Mouse (Mus musculus): ENCODE measurements at regions not wholly inside any gene's neighbourhood (a gene's known extent, or its start where the extent isn't known, plus 50 kb on each side); places are given as distances from the start of the nearest gene placed in this dataset.

DNA sequence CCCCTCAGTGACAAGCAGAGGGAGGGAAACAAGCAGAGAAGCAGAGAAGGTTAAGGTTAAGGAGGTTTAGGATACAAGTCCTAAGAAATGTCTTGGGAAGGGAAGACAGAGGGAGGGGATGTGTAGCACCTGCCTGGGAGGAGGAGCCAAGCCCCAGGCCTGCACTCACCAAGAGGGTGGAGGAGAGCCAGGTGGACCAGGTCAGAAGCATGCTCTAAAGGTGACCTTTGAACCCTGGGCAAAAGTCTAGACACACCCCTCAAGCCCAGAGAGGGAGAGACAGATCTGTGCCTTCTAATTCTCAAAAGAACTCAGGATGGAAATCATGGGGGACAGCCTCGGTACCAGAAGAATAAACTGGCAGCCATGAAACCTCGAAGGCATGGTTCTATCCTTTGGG lies 54.4 kb upstream of the Calm2 start:
- CTCF ChIA-PET = no interaction called here

DNA sequence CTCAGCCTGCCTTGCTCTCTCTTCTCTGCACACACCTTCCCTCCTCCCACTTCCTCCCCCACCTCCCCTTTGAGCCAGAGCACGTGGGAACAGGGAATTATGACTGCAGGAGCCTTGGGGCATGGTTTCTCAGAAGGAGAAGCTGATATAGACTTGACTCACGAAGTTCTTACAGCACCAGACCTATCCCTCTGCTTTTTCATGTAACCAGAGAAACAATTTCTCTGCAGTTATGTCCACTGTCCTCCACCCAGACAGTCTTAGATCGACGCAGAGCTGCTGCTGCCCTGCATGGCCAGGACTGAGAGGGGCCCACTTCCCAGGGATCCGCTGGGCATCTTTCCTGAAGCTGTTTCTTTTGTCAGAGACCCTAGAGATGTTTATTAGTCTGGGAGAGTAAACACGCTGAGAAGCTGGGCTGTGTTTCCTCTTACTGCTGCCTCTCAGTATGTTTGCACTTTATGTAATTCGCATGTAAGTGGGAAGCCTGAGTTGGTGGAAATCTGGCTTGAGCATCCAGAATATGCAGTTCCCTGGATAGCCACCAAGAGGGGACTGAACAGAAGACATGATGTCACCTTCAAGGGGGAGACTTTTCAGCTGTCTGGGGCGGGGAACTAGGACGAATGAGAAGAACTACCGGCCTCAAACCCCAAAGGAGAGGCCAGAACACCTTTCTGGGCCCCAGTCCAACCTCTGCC lies 55.1 kb upstream of the Calm2 start:
- CTCF ChIA-PET = interaction anchor here (0.6 kb wide), 1 partner anchor 42 kb away, joined by 4 read pairs; no protein-coding TSS in a partner anchor

DNA sequence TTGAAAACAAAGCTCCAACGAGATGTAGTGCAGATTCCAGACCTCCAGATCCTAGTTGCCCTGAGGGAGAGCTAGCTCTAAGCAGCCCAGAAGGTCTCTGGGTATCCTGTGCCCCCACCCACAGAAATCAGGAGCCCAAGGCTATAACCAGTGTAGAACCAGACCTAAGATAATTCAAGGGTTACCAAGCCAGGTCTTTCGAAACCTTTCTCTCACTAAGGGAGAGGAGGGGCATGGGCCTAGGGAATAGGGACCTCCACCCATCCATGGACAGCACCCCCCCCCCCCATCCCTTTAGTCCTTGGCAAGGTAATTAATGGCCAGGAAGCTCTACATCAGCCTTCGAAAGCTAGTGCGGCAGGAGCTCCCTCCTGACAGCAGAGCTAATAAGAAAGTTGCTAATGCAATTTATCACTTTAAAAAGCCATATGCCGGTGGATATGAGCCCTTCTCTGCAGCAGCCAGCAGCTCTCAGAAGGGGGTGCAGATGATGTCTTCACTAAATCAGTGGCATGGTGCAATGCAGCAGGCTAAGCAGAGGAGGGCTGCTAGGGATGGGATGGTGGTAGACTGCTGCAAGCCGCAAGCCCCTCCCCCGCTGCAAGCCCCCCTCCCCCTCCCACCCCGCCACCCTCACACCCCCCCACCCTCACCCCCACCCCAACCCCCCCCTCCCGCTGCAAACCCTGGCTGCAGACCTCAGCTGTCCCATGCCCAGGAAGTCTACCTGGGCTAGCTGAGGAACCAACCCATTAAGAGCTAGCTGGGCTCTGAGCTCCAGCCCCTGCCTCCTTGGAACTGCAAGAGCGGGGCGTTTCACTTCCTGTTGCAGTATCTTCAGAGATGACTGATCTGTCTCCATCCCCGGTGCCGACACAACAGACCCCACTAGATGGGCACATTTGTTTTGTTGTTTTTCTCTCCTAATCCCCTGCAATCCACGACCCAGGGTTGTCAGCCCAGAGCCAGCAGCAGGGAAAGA lies 55.9 kb upstream of the Calm2 start:
- CTCF ChIA-PET = interaction anchor here (0.6 kb wide), 1 partner anchor 42 kb away, joined by 4 read pairs; no protein-coding TSS in a partner anchor

DNA sequence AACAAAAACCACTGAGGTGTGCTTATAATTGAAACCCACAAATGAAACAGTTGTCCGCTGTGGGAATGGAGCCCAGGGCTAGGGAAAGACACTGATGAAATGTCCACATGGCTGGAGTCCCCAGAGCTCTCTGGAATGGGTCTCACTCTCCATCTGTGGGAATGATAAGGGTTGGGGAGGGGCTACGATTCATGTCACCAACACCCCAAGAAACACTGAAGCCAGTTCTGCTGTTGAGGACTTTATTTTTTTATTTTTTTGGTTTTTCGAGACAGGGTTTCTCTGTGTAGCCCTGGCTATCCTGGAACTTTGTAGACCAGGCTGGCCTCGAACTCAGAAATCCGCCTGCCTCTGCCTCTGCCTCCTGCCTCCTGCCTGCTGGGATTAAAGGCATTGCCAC lies 56.8 kb upstream of the Calm2 start:
- CTCF ChIA-PET = no interaction called here

DNA sequence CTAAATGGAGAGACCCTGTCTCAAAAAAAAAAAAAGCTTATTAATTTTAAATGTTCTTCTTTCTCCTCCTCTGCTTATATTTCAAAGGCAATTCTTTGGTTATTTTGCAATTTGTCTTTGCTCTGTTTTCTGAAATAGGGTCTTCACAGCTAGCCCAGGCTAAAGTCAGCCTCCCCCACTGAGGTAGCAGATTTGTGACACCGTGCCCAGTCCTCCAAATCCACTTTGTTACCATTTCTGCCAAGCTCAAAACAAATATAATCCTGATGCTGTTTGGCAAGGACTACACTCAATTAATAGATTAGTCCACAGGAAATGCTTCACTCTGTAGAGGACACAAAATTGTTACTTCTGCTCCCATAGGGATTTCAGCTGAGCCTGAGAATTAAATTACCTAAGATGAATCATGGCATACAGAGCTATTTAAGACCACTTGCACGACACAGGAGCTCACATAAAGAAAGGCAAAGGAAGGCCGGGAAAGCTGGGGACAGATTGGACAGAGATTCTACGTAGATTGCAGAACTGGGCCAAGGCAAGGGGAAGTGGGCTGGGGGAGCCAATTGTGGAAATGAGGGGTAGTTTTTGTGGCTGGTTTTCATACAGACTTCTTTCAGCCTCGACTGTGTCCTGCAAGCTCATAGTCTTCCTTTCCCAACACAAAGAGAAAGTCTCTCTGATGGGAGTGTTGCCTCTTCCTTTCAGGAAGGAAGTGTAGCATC lies 58.4 kb upstream of the Calm2 start:
- CTCF ChIA-PET = interaction anchor here (0.6 kb wide), 1 partner anchor 27 kb away, joined by 4 read pairs; no protein-coding TSS in a partner anchor

DNA sequence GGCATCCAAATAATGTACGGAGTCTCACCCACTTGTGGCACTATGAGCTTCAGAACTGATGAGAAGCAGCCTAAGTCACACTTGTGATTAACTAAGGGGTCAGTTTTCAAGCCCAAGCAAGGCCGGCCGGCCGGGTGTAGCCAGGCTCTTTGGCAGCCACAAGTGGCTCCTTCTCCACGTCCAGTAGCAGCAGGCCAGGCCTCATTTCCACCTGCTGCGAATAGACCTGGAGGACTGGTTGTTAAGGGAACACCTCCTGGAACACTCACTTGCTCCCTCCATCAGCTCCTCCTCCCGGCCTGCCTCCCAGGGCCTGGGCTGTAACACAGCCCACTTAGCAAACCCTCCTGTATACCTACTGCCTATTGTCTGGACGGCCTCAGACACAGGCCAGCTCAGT lies 61.1 kb upstream of the Calm2 start:
- CTCF ChIA-PET = no interaction called here

DNA sequence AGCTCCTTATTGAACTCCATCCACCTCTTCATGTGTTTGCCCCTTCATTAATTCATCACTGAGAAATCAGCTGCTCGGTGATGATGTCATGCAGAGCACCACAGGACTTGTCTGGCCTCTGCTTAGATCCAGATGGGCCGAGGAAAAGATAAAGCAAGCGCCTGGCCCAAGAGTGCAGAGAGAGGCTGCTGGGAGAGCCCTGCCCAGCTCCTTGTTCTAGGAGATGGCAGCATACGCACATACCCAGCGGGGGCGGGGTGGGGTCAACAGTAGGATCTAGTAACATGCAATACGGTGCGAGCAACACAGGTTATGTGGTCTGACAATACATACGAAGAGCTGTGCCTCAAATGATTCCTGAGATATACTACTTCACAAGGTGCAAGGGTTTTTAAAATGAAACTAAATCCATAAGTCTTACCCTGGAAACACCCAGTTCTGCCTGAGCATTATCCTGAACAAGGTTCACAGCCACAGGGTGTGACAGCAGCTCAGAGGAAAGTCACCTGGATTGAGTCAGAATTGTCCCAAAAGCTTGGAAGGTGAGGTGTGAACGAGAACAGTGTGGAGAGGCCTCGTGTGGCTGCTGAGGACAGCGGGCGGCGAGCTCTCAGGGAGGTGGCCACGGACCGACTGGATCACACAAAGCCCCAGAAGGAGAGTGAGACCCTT lies 62.0 kb upstream of the Calm2 start:
- CTCF ChIA-PET = no interaction called here

DNA sequence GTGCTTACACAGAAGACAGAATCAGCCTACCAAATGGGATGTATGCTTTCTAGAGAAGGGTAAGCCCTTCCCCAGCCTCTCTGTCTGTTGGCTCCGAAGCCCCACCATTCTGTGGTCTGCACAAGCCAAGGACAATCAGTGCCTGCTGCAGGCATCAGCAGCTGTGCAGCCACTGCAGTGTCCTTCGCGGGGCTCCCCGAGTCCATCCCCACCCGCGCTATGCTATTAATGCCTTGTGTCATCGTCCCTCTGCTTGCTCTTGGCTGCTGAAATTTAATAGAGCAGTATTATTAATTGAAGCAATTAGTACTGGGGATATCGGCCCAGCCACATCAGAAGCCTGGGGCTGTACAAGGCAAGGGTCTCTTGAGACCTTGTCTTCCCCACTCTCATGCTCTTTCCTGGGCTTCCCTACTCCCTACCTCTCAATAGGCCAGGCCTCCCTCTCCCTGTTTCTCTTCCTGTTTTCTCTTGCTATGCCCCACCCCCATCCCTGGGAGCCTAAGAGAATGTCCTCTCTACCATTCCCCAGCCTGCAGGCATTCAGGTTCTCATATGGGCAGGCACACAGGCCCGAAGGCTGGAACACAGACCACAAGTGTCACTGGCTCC lies 65.4 kb upstream of the Calm2 start:
- CTCF ChIA-PET = no interaction called here

DNA sequence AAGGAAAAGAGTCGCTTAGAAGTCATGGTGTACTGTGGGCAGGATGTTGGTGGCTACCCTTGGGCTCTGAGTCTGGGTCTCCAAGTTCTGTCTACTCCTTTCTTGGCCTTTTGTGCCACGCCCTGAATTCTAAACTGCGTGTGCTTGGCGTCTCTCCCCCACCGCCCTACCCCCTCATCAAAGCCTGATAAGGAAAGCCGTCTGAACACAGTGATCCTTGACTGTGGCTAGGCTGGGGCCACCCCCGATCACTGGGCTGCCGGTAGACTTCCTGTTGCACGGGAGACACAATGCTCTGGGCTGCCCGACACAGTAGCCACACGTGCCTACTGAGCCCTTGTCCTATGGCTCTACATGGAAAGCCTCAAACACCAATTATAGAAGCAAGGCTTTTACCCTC lies 67.1 kb upstream of the Calm2 start:
- CTCF ChIA-PET = no interaction called here

DNA sequence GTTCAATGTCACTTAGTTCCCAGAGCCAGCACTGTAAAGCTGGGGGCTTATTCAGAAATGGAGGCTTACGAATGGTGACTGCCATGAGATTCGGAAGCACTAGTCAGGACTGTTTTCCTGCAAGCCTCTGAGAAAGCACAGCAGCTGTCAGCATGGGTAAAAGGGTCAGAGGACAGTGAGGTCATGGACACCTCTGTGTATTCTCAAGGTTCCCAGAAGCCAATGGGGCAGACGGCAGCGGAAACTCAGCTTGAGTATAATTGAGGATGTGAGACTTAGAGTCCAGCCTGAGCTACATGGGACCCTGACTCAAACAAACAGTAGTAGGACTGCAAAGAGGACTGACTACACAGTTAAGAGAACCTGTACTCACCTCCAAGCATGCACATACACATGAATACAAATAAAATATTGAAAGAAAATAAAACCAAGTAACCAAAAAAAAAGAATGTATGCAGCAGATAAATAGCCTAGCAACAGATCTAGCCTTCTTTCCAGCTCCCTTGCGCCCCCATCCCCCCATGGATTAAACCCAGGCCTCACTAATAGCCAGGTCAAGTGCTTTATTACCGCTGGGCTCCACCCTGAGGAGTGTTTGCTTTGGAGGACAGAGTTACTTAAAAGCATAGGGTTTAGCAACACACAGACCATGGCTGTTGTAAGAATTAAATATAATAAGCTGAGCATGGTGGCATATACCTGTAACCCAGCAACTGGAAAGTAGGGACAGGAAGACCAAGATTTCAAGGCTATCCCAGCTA lies 67.8 kb upstream of the Calm2 start:
- CTCF ChIA-PET = interaction anchor here (0.6 kb wide), 1 partner anchor 25 kb away, joined by 3 read pairs; no protein-coding TSS in a partner anchor

DNA sequence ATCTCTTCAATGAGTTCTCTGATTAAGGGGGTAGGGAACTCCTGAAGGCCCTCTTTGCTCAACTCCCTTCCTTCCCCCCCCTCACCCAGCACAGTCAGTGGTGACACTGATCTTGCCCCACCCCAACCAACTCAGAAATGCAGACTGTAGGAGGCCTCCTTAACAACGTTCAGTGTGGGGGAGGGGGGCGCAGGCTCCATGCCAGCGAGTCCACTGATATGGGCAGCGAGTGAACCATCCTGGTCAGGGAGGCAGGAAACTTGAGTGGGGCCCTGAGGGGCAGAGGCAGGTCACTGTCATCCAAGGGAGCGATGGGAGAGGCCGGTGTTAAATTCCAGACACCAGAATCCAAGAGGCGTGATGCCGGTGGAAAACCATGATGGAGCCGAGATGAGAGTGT lies 70.5 kb upstream of the Calm2 start:
- CTCF ChIA-PET = no interaction called here

DNA sequence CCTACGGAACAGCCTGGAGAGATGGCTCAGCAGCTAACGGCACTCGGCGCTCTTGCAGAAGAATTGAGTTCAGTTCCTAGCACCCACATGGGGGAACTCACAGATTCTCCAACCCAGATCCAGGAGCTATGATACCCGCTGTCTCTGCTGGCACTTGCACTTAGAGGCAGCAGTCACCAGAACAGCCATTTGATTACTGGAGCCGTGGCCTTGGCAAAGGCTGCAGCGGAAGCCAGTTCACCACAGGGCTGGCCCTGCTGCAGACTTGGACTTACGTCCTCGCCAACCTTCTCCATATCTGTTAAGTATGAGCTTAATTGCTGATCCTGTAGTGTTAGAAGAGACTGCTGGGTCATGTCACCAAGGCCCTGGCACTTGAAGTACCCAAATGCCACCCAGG lies 72.7 kb upstream of the Calm2 start:
- CTCF ChIA-PET = no interaction called here

DNA sequence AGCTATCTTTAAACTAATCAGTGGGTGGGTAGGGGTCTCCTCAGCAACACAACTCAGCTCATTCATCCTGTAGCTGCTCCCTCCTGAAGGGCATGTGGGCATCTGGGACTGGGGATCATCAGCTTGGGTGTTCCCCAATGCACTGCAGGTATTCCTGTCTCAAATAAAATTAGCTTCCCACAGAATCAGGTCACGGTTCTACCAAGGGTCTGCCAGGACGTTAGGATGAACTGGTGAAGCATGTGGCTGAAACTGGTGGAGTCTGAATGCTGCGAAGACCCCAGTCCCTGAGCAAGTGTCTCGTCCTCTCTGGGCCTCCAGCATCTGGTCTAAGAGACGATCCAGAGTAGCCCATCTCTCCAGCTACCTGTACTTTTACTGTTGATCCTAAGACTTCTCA lies 74.1 kb upstream of the Calm2 start:
- CTCF ChIA-PET = interaction anchor here (0.7 kb wide), 1 partner anchor 145 kb away, joined by 4 read pairs; no protein-coding TSS in a partner anchor

DNA sequence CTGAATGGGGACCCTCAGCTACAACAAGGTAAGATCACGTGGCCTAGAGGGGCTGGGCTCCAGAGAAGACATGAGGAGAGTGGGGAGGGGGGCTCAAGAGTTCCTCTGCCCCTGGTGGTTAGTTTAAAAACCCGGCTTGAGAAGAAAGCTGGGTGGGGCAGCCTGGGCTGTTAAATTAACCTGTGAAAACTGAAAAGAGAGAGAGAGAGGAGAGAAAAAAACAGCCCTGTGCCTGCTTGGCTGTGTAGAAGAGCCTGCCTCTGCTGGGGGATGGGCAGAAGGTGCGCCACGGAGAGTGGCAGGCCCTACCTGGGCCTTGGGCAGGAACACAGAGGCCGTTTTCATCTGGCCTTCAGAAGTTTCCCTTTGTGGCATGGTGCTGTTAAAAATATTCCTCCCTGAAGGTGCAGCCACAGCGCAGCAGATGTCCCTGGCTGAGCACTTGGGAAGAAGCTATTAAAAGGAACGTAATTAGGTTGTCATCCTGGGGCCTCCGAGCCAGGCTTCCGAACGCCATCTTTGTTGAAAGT lies 75.0 kb upstream of the Calm2 start:
- CTCF ChIA-PET = no interaction called here

DNA sequence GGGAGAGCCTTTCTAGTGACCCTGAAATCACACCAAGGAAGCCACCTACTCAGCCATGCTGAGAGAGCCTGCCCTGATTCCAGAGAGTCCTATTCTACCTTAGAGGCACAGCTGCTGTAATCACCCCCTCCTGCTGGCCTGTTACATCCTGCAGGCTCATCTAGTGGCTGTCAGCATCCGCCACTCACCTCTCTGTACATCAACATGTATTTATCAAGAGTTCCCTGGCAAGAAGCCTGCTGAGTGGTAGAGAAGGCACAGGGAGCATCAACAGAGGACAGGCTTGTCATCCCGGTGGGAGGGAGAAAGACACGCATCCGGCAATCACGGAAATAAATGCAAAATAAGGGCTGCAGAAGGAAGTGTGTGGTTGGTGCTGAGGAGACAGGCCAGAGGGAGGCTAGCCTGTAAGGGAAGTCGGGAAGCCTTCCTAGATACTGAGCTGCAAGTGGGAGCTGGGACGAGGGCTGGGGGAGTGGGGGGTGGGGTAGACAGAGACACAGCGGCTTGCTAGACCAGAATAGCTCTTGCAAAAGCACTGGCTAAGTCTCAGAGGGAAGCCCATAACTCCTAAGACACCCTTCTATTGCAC lies 75.9 kb upstream of the Calm2 start:
- CTCF ChIA-PET = interaction anchor here (0.7 kb wide), 1 partner anchor 1118 kb away, joined by 3 read pairs; no protein-coding TSS in a partner anchor

DNA sequence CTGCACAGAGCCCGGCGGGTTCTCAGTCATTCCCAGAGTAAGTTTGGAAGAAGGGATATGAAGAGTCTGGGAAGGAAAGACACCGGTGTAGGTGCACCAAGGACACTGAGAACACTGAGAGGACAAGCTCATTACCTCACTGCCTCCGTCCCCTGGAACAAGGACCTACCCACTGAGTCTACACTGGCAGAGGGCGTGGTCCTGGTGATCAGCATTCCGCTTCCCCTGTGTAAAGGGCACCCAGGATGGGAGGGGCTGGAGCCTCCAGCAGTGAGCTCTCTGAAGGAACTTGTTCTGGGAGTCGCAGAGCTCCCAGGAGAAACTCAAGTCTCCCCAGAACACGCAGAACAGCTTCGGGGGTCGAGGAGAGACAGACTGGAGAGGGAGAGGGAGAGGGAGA lies 76.9 kb upstream of the Calm2 start:
- CTCF ChIA-PET = no interaction called here

DNA sequence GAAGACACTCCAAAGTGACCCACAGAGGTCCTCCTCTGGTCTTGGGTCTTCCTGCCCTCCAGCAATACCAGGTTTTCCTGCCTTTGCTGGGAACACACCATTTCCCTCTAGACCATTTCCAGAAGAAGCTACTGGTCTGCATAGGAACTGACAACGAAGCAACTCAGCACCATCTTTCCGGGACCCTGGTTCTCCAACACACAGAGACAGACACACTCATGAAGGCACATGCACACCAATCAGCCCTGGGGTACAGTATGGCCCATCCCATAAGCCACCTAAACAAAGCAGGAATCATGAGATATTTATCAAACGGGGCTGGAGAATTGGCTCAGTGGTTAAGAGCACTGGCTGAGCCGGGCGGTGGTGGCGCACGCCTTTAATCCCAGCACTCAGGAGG lies 80.4 kb upstream of the Calm2 start:
- CTCF ChIA-PET = no interaction called here

DNA sequence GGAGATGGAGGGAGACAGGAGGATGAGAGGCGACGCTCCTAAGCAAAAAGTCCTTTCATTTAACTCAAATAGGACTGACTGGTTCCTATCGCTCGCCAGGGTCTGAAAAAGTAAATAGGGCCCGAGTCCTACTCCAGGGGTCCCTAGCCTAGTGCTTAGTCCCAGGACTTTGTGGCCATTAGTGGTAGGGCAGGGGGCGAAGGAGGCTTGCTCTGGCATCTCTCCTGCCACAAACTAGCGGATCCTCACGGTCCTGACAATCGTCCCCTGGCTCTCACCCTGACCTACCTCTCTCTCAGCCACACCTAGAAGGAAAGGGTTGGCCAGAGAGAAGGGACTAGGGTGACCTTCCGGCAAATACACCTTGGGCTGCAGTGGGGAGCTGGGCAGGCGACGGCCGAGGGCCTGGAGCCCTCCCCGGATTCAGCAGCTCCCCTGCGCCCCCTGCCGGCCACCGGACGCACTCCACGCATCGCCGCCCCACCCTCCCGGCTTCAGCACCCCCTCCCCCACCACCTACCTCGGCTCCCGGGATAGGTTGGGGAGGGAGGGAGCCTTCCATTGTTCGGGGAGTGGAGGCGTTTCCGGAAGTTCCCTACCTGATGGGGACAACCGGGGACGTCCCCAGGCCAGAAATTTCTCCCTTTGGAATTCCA lies 83.6 kb upstream of the Calm2 start:
- CTCF ChIA-PET = interaction anchor here (0.6 kb wide), 1 partner anchor 689 kb away, joined by 3 read pairs; no protein-coding TSS in a partner anchor

DNA sequence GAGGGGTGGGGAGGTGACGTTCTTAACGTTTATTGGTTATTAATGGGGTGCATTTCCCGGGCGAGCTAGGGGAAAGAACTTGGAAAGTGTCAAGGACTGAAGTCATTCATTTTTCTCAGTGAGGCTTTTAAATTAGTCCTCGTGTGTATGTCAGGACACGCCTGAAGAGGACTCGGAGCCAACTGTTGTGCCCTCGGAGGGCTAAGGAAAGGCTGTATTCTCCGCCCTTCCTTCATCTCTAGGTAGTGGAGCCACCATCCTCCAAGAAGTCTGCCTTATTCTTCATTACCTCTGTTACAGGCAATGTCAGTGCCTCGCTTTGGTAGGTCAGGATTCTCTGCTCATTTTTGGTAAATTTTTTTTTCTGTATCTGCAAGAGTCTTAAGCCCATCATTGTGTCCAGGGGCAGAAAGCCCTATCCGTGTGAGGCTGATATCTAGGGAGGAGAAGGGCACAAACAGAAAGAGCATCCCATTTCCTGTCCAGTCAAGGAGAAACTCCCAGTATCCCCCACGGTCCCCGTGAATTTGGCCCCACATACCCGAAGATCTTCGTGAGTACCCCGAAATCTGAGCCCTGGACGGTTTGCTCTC lies 84.2 kb upstream of the Calm2 start:
- CTCF ChIA-PET = no interaction called here
